ENCODE assay signal across 16 mouse cellular contexts in the genomic region with DNA sequence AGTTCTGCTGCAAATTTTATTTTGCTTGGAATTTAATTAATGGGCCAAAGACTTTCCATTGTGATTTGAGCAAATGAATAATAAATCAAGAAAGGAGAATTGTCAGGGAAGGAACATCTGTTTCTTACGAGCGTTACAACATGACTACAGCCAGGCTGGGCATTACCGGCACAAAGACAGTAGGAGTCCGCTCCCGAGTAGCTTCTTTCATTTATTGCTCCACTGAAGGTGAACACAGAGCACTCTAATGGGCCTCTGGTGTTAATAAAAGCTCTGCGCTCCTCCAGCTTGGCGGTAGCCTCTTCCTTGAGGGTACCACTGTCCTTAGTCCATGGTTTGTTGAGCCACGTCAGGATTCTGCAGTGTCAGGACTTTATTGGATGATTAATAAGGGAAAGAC.
"Had no signal": no experiment of that assay in that cellular context is flagged by ENCODE, and none has a peak within 500 bp of the region (broad histone marks: within the 10 kb centered on the region; RNA-seq: fewer than 3 reads in every experiment).

No protein-coding gene starts in this region.

- H3K27me3 ChIP-seq: limb, embryonic 12.5 days; liver, embryonic 13.5 days; midbrain, embryonic 15.5 days had no signal

- DNase-seq: kidney, adult 8-10 months; kidney, postnatal 36 days; liver; liver, embryonic 13.5 days; liver, postnatal 0 days; lung, postnatal 36 days; right cerebral cortex, postnatal 4 days; spleen, adult 18-20 months; thymus, adult 2 months; thymus, postnatal 25 days had no signal

- H3K4me3 ChIP-seq: layer of hippocampus, adult 2 months; limb, embryonic 12.5 days; liver, embryonic 13.5 days; midbrain, embryonic 15.5 days had no signal

- ATAC-seq: inflammation-experienced regulatory T-cells, adult 6 months; intestine, postnatal 0 days; liver, postnatal 0 days; lung, postnatal 0 days; midbrain, embryonic 15.5 days had no signal

- H3K4me1 ChIP-seq: limb, embryonic 12.5 days; liver, embryonic 13.5 days; midbrain, embryonic 15.5 days had no signal

- H3K4me2 ChIP-seq: limb, embryonic 12.5 days; liver, embryonic 13.5 days; midbrain, embryonic 15.5 days had no signal

- H3K27ac ChIP-seq: layer of hippocampus, adult 2 months; limb, embryonic 12.5 days; liver, embryonic 13.5 days; midbrain, embryonic 15.5 days had no signal

- H3K9me3 ChIP-seq: limb, embryonic 12.5 days; midbrain, embryonic 15.5 days had no signal

- H3K36me3 ChIP-seq: limb, embryonic 12.5 days; liver, embryonic 13.5 days; midbrain, embryonic 15.5 days had no signal

- H3K9ac ChIP-seq: limb, embryonic 12.5 days; liver, embryonic 13.5 days; liver, postnatal 0 days; midbrain, embryonic 15.5 days had no signal
